Mouse (Mus musculus) liver, embryonic 14.5 days (tissue): ENCODE data around the gene Psmc3.

Experiments
- CTCF ChIP-seq: IDR thresholded peaks from 2 replicates; pipeline ENCODE4 v1.5.1; 2016; ENCODE audit warnings: antibody characterized with exemption, low read depth, control low read depth
- EP300 ChIP-seq: IDR thresholded peaks from 2 replicates; pipeline ENCODE4 v1.6.1; 2016; ENCODE audit warnings: antibody characterized with exemption, low read depth

GRCm38 (mm10) chr2:91042651-91043398 lies 11.0 kb upstream of the Psmc3 start:
- no peak for TF ChIP-seq CTCF
- no peak for TF ChIP-seq EP300
